Mouse (Mus musculus) T-helper 1 cell (primary cell): ENCODE data around the gene 1700003F12Rik.

ENCODE experiments used
- in situ Hi-C: fragments of 300-600 bp; cut with MboI, MseI; formaldehyde crosslinking; loops from one replicate; pipeline ENCODE4 v1.15.1; 2025; ENCODE audit warnings: high pct_unique_total_duplicates

The 1700003F12Rik gene

GRCm38 (mm10) chr2:154546711-154547110, at the start of gene 1700003F12Rik:
1700003F12Rik (plus strand) TSS chr2:154547085.
- in situ Hi-C loops: loop anchor here (25.0 kb wide), 1 partner anchor 134 kb away; the partner anchor contains the start of gene Snta1

GRCm38 (mm10) chr2:154498571-154498970, 48.3 kb upstream of the 1700003F12Rik start:
- in situ Hi-C loops: no loop called here

- in situ Hi-C loops: no loop called here
Observed at GRCm38 (mm10) chr2:154499717-154500247, 47.1 kb upstream of the 1700003F12Rik start.

GRCm38 (mm10) chr2:154500758-154501157, 46.1 kb upstream of the 1700003F12Rik start:
- in situ Hi-C loops: no loop called here

- in situ Hi-C loops: no loop called here
Observed at GRCm38 (mm10) chr2:154507076-154507475, 39.8 kb upstream of the 1700003F12Rik start.

GRCm38 (mm10) chr2:154507566-154508283, 39.2 kb upstream of the 1700003F12Rik start:
- in situ Hi-C loops: no loop called here

- in situ Hi-C loops: no loop called here
Observed at GRCm38 (mm10) chr2:154508450-154508849, 38.4 kb upstream of the 1700003F12Rik start.

GRCm38 (mm10) chr2:154510141-154510540, 36.7 kb upstream of the 1700003F12Rik start:
- in situ Hi-C loops: no loop called here

- in situ Hi-C loops: no loop called here
Observed at GRCm38 (mm10) chr2:154516944-154517343, 29.9 kb upstream of the 1700003F12Rik start.

DNA sequence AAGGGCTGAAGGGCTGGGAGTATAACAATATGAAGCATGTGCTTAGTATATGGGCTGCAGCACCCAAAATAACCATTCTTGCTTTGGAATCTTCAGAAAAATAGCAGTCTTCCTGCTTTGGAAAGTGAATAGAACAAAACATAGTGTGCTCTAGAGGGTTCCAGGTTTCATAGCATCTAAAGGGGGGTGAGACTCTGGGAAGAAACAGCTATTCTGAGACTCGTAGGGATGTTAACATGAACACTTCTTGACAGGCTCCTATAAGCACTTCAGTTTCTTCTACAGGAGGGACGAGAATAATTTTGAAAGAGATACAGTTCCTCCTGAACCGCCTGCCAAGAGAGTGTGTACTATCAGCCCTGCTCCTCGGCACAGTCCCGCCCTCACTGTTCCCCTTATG, 29.5 kb upstream of the 1700003F12Rik start:
- in situ Hi-C loops: no loop called here

DNA sequence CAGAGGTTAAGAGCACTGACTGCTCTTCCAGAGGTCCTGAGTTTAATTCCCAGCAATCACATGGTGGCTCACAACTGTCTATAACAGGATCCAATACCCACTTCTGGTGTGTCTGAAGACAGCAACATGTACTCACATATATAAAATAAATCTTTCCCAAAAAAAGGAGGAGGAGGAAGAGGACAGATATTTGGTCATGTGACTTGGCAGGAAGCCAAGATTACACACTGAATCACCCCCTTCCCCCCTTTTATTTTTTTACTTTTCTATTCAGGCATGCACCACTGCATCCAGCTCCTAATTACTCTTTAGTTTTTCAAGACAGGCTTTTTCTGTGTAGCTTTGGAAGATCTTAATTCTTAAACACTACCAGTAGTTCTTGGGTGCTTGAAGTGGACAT, 25.4 kb upstream of the 1700003F12Rik start:
- in situ Hi-C loops: no loop called here

- in situ Hi-C loops: no loop called here
Observed at GRCm38 (mm10) chr2:154522334-154522733, 24.6 kb upstream of the 1700003F12Rik start.

DNA sequence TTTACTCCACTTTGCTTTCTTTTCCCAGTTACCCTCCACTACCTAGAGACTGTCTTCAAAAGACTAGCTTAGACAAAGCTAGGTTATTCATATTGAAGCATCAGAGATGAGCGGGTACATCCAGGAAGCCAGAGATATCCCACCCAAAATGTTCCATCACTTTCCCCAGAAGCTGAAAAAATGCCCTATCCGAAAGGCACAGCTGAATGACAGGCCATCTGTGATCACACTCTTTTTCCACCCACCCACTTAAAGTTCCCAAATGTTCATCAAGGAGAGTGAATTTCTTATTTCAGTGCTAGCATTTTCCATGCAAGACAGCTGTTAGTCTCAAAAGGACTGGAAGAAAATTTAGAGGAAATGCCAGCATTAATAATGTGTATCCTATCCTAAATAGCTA, 21.6 kb upstream of the 1700003F12Rik start:
- in situ Hi-C loops: loop anchor here (25.0 kb wide), 1 partner anchor 113 kb away; the partner anchor contains the start of gene Snta1

GRCm38 (mm10) chr2:154526531-154526930, 20.4 kb upstream of the 1700003F12Rik start:
- in situ Hi-C loops: loop anchor here (25.0 kb wide), 1 partner anchor 114 kb away; the partner anchor contains the start of gene Snta1

- in situ Hi-C loops: loop anchor here (25.0 kb wide), 1 partner anchor 121 kb away; the partner anchor contains the start of gene Snta1
Observed at GRCm38 (mm10) chr2:154532888-154533287, 14.0 kb upstream of the 1700003F12Rik start.

- in situ Hi-C loops: loop anchor here (25.0 kb wide), 1 partner anchor 122 kb away; the partner anchor contains the start of gene Snta1
Observed at GRCm38 (mm10) chr2:154534704-154535270, 12.1 kb upstream of the 1700003F12Rik start.

DNA sequence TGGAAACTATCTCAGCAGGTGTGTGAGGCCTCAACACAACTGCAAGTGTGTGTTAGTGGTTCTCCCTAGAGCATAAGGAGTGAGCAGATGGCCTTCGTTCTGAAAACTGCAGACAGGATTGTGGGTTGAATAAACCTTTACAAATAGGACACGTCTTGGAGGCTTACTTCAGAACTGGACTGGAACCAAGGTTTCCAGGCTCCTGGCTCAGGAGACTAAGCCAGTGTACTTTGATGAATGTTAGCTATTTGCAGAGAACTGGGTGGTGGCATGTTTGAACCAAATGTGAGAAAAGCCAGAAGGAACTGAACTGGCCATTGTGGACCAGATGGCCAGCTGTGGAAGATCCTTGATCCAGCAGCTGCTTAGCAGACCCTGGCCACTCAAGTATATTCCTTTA, 8.6 kb upstream of the 1700003F12Rik start:
- in situ Hi-C loops: loop anchor here (25.0 kb wide), 1 partner anchor 126 kb away; the partner anchor contains the start of gene Snta1

GRCm38 (mm10) chr2:154538710-154539109, 8.2 kb upstream of the 1700003F12Rik start:
- in situ Hi-C loops: loop anchor here (25.0 kb wide), 1 partner anchor 126 kb away; the partner anchor contains the start of gene Snta1

GRCm38 (mm10) chr2:154539720-154540119, 7.2 kb upstream of the 1700003F12Rik start:
- in situ Hi-C loops: loop anchor here (25.0 kb wide), 1 partner anchor 127 kb away; the partner anchor contains the start of gene Snta1

GRCm38 (mm10) chr2:154541630-154542029, 5.3 kb upstream of the 1700003F12Rik start:
- in situ Hi-C loops: loop anchor here (25.0 kb wide), 1 partner anchor 129 kb away; the partner anchor contains the start of gene Snta1

- in situ Hi-C loops: loop anchor here (25.0 kb wide), 1 partner anchor 131 kb away; the partner anchor contains the start of gene Snta1
Observed at GRCm38 (mm10) chr2:154543567-154544347, 3.1 kb upstream of the 1700003F12Rik start.
